Mouse (Mus musculus): ENCODE data around the gene Cryaa.

Gene Cryaa

DNA sequence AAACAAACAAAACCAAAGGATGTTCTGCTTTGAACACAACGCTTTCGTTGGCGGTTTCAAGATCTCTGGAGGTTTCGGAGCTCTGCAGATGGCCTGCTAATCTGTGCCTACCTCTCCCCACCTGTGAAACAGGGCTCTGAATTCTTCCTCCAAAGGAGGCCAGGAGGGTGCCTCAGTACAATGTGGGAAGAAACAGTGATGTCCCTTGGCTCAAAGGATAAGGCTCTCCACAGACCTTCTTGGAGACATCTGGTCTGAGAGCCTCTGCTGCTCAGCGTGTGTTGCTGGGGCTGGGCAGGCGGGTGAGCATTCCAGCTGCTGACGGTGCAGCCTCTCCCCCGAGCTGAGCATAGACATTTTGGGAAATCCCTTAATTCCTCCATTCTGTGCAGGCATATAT is at the start of gene Cryaa:
Gene Cryaa, plus strand, starts transcription at position 301 of the 400 bp plus-strand sequence.
- in situ Hi-C loops (cut with MboI; ENCODE audit: low sequenced_read_pairs) = loop anchor here (5.0 kb wide), 1 partner anchor 345 kb away; no protein-coding TSS in a partner anchor

GRCm38 (mm10) chr17:31627961-31628360 is 49.6 kb upstream of the Cryaa start:
- in situ Hi-C loops (cut with MboI; ENCODE audit: low sequenced_read_pairs) = no loop called here

- in situ Hi-C loops (cut with MboI; ENCODE audit: low sequenced_read_pairs) = no loop called here
These were observed 46.4 kb upstream of the Cryaa start for GRCm38 (mm10) chr17:31631081-31631800.

DNA sequence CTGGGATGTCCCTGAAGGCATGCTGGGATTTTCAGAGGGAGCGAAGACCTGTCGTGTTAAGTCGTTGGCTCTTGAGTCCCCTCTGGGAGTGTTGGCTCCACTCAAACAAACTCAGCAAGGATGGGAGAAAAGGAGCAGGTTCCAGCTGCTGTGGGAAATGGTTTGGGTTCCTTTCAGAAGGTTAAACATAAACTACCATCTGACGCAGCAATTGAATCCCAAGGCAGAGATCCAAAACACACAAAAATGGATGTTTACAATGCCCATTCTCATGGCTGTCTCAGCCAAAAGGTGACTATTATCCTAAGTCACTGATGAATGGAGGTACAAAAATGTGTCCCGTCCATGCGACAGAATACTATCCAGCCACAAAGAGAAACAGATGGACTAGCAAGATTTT is 44.6 kb upstream of the Cryaa start:
- in situ Hi-C loops (cut with MboI; ENCODE audit: low sequenced_read_pairs) = no loop called here

- in situ Hi-C loops (cut with MboI; ENCODE audit: low sequenced_read_pairs) = no loop called here
These were observed 42.7 kb upstream of the Cryaa start for GRCm38 (mm10) chr17:31634896-31635295.

- in situ Hi-C loops (cut with MboI; ENCODE audit: low sequenced_read_pairs) = no loop called here
These were observed 41.8 kb upstream of the Cryaa start for GRCm38 (mm10) chr17:31635781-31636180.

DNA sequence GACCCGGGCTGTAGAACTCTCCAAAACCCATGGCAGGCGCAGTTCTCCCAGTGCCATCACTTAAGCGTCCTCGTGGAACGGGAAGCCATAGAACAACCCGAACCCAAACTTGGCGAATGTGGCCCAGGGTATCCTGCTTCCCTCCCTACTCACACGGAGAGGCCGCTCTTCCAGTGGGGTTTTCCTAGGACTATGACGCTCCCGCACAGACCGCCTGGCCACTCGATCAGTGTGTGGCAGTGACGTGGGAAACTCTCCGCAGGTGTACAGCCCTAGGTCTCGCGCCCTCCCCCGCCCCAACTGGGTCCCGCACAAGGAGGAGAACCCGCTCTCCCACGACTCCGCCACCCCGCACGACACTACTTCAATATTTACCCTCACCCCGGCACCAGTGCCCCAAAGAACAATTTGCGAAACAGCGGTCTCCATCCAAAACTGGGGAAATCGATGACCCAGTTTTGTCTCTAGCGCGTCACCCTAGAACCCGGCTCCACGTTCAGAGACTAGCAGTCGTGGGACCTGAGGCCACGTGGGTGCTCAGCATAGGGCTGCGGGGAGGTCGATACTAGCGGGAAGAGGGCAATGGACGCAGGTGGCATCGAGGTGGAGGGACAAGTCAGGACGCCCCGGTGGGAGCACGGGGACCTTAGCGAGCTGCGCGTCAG is 41.2 kb upstream of the Cryaa start:
- in situ Hi-C loops (cut with MboI; ENCODE audit: low sequenced_read_pairs) = no loop called here

DNA sequence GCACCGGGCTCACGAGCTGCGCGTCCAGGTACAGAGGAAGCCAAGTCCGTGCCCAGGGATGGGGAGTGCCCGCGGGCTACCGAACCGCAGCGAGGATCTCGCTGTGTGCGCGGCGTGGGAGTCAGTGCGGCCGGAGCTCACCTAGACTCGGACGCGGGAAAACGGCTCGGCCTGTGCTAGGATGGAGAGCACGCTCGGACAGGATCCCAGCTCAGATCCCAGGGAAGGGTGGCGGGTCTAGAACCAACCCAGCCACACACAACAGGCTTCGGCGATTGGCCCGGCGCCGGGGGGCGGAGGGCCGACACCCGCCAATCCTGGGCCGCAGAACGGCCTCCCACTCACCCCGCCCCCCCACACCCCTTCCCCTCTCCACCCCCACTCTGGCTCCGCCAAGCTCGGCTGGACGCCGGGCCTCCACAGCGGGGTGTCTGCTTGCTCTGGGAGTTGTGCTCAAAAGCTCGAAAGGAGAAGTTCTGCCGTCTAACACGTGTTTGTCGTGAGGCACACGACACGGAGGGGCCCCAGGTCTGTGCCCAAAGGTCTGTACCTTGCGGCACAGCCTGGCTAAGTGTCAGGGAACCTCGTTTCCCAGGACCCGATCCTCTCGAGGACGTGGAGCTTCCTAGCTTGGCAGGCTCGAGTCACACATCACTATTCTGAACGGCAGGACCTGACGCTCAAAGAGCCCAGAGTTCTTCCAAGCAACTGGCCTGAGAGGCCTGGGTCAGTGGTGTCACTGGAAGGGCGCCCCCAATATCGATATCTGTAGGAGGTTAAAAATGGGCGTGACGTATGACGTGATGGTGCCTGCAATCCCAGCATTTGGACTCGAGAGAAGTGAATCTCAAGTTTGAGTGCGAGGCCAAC is 40.4 kb upstream of the Cryaa start, which contains the start of gene Cbs:
Gene Cbs, minus strand, starts transcription at position 297 of the 870 bp plus-strand sequence.
- in situ Hi-C loops (cut with MboI; ENCODE audit: low sequenced_read_pairs) = no loop called here

- in situ Hi-C loops (cut with MboI; ENCODE audit: low sequenced_read_pairs) = no loop called here
These were observed 39.6 kb upstream of the Cryaa start for GRCm38 (mm10) chr17:31637866-31638570.

DNA sequence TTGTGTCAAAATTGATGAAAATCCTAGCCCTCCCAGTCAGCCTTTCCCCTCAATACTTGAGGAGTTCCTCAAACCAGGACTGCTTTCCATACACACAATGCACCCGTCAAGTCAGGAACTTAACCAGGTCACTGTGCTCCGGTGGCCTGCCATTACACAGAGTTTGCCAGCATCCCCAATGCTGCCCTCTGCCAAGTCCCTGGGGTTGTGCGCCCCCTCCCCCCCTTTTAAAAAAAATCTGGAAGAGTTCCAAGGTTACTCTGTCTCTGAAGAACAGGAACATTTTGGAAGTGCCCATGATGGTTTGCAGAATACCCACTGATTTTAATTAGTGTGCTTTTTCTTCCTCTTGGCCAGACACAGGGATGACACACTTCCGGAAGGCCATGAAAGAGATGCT is 38.0 kb upstream of the Cryaa start:
- in situ Hi-C loops (cut with MboI; ENCODE audit: low sequenced_read_pairs) = loop anchor here (10.0 kb wide), 1 partner anchor 125 kb away; the partner anchor contains the start of gene Wdr4

DNA sequence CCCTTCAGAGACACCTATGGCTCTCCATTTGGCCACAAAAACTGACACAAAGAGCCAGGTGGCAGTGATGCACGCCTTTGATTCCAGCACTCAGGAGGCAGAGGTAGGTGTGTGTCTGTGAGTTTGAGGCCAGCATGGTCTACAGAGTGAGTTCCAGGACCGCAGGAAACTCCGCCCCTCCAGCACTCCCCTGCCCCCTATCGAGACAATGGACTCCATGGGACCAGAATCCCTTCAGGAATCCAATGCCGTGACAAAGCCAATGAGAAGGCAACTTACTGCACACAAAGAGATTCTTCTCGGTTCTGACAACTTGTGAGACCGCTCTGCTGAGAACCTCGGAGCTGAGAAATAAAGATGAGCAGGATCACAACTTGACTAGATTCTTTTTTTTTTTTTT is 35.3 kb upstream of the Cryaa start:
- in situ Hi-C loops (cut with MboI; ENCODE audit: low sequenced_read_pairs) = loop anchor here (10.0 kb wide), 1 partner anchor 128 kb away; the partner anchor contains the start of gene Wdr4

GRCm38 (mm10) chr17:31642913-31643312 is 34.7 kb upstream of the Cryaa start:
- in situ Hi-C loops (cut with MboI; ENCODE audit: low sequenced_read_pairs) = loop anchor here (10.0 kb wide), 1 partner anchor 128 kb away; the partner anchor contains the start of gene Wdr4

DNA sequence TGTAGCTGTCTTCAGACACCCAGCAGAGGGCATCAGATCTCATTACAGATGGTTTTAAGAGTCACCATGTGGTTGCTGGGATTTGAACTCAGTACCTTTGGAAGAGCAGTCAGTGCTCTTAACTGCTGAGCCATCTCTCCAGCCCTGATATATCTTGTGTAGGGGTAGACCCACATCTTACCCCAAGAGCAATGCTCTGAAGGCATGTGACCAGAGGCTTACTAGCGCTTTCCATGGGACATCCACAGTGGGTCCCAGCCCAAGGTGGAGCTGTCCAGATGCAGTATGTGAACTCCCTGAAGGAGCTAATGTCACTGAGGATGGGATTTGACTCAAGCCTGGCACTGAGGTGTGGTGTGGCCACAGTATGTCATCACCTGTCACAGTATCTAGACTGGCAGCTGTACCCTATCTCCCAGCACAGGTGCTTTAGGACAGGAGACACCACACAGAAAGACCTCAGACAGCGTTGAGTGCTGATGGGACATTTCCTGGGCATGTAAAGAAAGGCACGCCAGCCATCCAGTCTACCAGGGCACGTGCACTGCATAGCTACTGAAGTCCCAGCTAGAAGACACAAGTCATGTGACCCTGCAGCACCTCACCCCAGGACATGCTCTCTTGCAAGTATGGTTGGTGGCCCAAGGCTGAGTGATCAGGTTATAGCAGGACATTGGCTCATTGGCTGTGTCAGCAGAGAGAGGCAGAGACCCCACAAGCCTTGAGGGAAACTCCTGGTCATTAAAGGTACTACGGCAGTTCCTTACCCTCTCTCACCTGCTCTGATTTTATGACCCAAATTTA is 31.2 kb upstream of the Cryaa start:
- in situ Hi-C loops (cut with MboI; ENCODE audit: low sequenced_read_pairs) = loop anchor here (10.0 kb wide), 1 partner anchor 132 kb away; the partner anchor contains the start of gene Wdr4

GRCm38 (mm10) chr17:31652152-31652551 is 25.5 kb upstream of the Cryaa start:
- in situ Hi-C loops (cut with MboI; ENCODE audit: low sequenced_read_pairs) = no loop called here

DNA sequence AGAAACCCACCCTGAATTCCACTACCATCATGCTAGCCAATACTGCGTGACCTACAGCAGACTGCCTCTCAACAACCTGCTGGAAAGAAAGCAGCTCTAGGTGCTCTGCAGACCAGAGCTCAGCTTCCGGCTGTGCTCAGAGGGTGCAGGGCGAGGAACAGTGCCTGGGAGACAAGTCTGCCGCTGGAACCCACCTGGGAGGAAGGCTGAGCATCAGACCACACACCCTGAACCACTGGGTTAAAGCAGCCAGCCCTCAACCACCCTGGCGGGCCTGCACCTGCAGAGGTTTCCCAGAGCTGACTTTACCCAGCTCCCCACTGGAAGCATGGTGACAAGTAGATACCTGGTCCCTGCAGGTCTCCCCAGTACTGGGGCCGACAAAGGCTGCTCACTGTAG is 24.3 kb upstream of the Cryaa start:
- in situ Hi-C loops (cut with MboI; ENCODE audit: low sequenced_read_pairs) = no loop called here

GRCm38 (mm10) chr17:31655366-31655765 is 22.2 kb upstream of the Cryaa start:
- in situ Hi-C loops (cut with MboI; ENCODE audit: low sequenced_read_pairs) = no loop called here

DNA sequence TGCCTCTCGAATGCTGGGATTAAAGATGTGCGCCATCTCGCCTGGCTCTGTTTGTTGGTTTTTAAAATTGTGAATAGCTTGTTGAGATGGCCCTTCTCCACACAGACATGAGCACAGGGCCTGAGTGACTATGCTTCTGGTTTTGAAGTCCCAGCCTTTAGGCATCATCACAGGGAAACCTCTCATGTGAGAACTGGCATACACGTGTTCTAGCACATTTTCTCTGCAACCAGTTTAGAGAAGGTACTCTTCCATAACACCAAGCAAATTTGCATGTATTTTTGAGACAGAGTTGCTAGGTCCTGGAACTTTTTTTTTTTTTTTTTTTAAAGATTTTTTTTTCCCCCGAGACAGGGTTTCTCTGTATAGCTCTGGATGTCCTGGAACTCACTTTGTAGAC is 20.9 kb upstream of the Cryaa start:
- in situ Hi-C loops (cut with MboI; ENCODE audit: low sequenced_read_pairs) = no loop called here

DNA sequence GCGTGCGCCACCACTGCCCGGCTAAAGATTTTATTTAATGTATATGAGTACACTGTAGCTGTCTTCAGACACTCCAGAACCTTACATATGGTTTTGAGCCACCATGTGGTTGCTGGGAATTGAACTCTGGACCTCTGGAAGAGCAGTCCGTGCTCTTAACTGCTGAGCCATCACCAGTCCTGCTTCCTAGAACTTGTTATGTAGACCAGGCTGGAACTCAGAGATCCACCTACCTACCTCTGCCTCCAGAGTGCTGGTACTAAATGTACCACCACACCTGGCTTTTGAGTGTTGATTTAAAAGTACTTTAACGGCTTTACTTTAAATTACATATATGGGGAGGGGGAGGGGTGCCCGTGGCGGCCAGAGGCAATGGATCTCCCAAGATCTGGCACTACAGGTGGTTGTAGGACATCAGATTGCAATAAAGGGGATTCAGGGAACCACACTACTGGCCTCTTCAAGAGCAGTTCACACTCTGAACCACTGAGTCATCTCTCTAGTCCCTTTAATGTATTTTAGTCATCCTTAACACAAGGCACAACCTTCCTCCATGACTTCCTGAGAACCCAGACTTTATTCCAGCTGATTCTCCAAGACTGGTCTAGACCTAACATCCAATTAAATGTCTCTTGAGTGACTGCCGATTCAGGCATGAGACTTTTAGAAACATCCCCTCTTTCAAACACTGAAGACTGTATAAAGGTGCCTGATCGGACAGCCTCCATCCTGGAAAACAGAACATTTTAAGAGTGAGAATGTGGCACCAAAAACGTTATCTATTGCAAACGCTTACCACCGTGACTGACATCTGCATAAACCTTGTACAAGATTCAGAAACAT is 20.2 kb upstream of the Cryaa start:
- in situ Hi-C loops (cut with MboI; ENCODE audit: low sequenced_read_pairs) = no loop called here

DNA sequence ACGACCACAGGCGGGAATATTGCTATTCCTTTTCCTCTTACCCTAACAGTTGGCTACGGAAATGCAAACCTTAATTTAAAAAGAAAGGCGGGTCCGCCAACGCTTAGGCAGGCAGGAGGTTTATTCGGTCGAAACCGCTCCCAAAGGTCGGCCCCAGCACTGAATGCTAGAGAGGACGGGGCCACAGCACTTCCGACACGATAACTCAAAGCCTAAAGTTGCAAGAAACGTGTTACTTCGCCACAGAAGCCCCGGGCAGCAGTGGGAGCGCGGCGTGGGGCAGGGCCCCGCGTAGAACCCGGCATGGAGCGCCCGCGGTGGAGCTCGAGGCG is 19.5 kb upstream of the Cryaa start:
- in situ Hi-C loops (cut with MboI; ENCODE audit: low sequenced_read_pairs) = no loop called here
